Mouse (Mus musculus) stomach, embryonic 14.5 days (tissue): ENCODE results near the gene Dlx1. TPM values are rescaled to one million over a fixed set of nuclear protein-coding genes. Genes with fewer than 3 reads are reported as not detected.

Experiments
- ATAC-seq: fragments of 200-750 bp; cut with Nextera tagmentation; 2 replicates; pipeline ENCODE4 v1.8.0; 2017; ENCODE audit warnings: low read depth, moderate TSS enrichment; ENCODE audit not compliant: insufficient number of reproducible peaks, insufficient read depth, low FRiP score
- H3K27ac ChIP-seq: fragments of 300-500 bp; sonication (generic); 2 replicates; pipeline ENCODE4 v1.5.1; 2014; ENCODE audit warnings: mild to moderate bottlenecking, low read length, moderate library complexity, mixed read lengths
- H3K27me3 ChIP-seq: fragments of 300-500 bp; sonication (generic); 2 replicates; pipeline ENCODE4 v1.6.1; 2014; ENCODE audit warnings: low read length, control low read depth, mixed read lengths; ENCODE audit not compliant: control insufficient read depth, insufficient read depth
- H3K36me3 ChIP-seq: fragments of 300-500 bp; sonication (generic); 2 replicates; pipeline ENCODE4 v1.6.1; 2014; ENCODE audit warnings: mild to moderate bottlenecking, control low read depth, low read length, moderate library complexity, mixed read lengths; ENCODE audit not compliant: control insufficient read depth, insufficient read depth
- H3K4me1 ChIP-seq: fragments of 300-500 bp; sonication (generic); 2 replicates; pipeline ENCODE4 v1.6.1; 2014; ENCODE audit warnings: low read length, control low read depth, mixed read lengths; ENCODE audit not compliant: control insufficient read depth, insufficient read depth
- H3K4me2 ChIP-seq: fragments of 300-500 bp; sonication (generic); replicated peaks from 2 replicates; pipeline ENCODE4 v1.6.1; 2014; ENCODE audit warnings: low read depth, low read length, control low read depth
- H3K4me3 ChIP-seq: fragments of 300-500 bp; sonication (generic); 2 replicates; pipeline ENCODE4 v1.5.1; 2014; ENCODE audit warnings: low read depth, low read length, control low read depth
- H3K9ac ChIP-seq: fragments of 300-500 bp; sonication (generic); replicated peaks from 2 replicates; pipeline ENCODE4 v1.6.1; 2014; ENCODE audit warnings: low read depth, mild to moderate bottlenecking, control low read depth, low read length, moderate library complexity, mixed read lengths
- H3K9me3 ChIP-seq: fragments of 300-500 bp; sonication (generic); 2 replicates; pipeline ENCODE4 v1.6.1; 2016; ENCODE audit warnings: low read depth, low read length, control low read depth; ENCODE audit not compliant: control insufficient read depth
- WGBS: fragments of 180-500 bp; shearing (Covaris S2); extraction: QIAGEN DNeasy Blood & Tissue Kit; methylation state at CpG from one replicate; pipeline ENCODE4 v1.1.7; 2014; 5-methylcytosine and 5-hydroxymethylcytosine counted together
- polyA plus RNA-seq: library from polyadenylated mRNA; unstranded; fragments of >200 nt; fragmentation: Nextera tagmentation; extraction: Ambion mirVana; gene quantifications from 2 replicates; pipeline ENCODE4 v1.2.1, GENCODE M21; 2014

The Dlx1 gene
- 10.8 and 11.3 TPM in 2 replicates for polyA plus RNA-seq

DNA sequence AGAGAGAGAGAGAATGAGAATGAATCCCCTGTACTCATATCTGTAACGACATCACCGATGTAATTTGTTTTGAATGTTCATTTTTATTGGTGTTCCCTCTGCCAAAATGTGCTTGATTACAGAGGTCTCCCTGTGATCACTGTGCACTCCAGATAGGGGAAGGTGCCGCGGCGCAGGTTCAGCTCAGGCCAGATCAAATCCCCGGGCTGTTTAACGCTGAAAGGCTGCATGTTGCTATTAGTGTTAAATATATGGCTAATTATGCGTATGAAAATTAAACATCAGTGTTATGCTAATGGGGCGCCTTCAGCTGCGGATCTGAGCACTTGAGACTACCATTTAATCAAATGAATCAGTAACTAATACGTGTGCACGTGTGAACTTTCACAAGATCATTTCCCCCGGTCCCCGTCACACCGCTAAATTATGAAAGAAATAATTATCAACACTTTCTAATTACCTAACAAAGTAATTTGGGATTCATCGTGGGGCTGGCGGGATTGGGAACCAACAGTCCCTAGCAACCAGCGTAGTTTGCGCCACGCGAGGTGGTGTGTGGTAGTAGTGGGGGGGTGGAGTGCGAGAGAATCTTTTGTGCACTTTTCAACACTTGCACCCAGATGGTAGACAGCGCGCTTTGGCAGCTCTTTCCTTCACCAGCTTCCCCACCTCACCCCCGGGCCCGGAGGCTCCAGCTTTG is at the start of gene Dlx1:
Gene Dlx1 (plus strand): TSS at position 100 of the 700 bp plus-strand sequence.
- peak within 1 kb of the TSS; percentile 76 for H3K4me2 ChIP-seq
- peaks cover 78% of the 10 kb centered on the region for H3K27me3 ChIP-seq
- H3K4me3 ChIP-seq, result peak within 1 kb of the TSS; percentile 43
- ATAC-seq, result no peak
- H3K27ac ChIP-seq, result peak within 1 kb of the TSS; percentile 71
- H3K36me3 ChIP-seq, result no peaks in the 10 kb centered on the region
- no peak within 1 kb of the TSS for H3K9ac ChIP-seq
- H3K9me3 ChIP-seq, result no peaks in the 10 kb centered on the region
- WGBS, result 3% methylated on average over 26 of the region's 26 CpGs
- peaks cover 4% of the 10 kb centered on the region; the same call in 1 of the 2 replicates for H3K4me1 ChIP-seq

GRCm38 (mm10) chr2:71479917-71480316 is 48.0 kb upstream of the Dlx1 start:
- no peaks in the 10 kb centered on the region for H3K36me3 ChIP-seq
- no peak overlapping the region for H3K9ac ChIP-seq
- H3K27me3 ChIP-seq, result no peaks in the 10 kb centered on the region
- no peak overlapping the region for H3K4me3 ChIP-seq
- H3K4me1 ChIP-seq, result no peaks in the 10 kb centered on the region
- no peaks in the 10 kb centered on the region for H3K9me3 ChIP-seq
- WGBS, result 22% methylated on average over 7 of the region's 7 CpGs
- H3K4me2 ChIP-seq, result no peak overlapping the region
- ATAC-seq, result no peak
- no peak overlapping the region for H3K27ac ChIP-seq

GRCm38 (mm10) chr2:71481825-71482224 is 46.1 kb upstream of the Dlx1 start:
- Histone ChIP-seq H3K9me3 (no peaks in the 10 kb centered on the region), H3K27ac (no peak overlapping the region), H3K36me3 (no peaks in the 10 kb centered on the region), H3K27me3 (no peaks in the 10 kb centered on the region), H3K4me2 (no peak overlapping the region), H3K4me1 (no peaks in the 10 kb centered on the region), H3K4me3 (no peak overlapping the region), H3K9ac (no peak overlapping the region)
- WGBS, result 77% methylated on average over 6 of the region's 6 CpGs
- ATAC-seq, result no peak

DNA sequence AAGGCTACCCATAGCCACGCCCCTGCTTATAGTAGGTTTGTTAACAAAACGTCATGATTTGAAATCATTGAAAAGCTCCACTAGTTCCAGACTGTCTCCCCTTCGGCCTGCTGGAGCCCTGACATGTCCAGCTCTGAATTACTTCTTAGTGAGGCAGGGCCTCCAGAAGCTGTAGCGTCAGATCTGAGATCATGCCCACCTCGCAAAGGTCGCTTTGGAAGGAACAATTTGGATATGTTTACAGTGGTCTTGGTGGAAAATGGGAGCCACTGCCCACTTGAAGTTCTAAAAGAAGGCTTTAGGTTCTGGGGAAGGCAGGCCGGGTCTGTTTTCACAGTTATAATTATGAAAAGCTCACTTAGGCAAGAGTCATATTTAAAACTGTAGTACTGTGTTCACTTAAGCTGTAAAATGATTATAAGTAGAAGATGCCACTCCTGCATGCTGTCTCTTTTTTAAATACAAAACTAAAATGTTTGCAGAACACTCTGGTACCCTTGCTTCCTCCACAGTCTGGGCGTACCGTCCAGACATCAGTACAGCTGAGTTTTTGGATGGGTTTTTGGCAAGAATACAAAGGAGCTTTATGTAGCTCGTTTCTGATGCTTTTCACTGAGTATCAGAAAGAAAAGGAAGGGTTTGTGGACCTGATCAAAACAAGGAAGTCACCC is 44.7 kb upstream of the Dlx1 start:
- ATAC-seq, result no peak
- no peaks in the 10 kb centered on the region for H3K36me3 ChIP-seq
- WGBS, result 66% methylated on average over 10 of the region's 10 CpGs
- no peak overlapping the region for H3K4me2 ChIP-seq
- no peaks in the 10 kb centered on the region for H3K27me3 ChIP-seq
- no peak overlapping the region for H3K9ac ChIP-seq
- no peak overlapping the region for H3K27ac ChIP-seq
- H3K4me3 ChIP-seq, result no peak overlapping the region
- H3K9me3 ChIP-seq, result no peaks in the 10 kb centered on the region
- H3K4me1 ChIP-seq, result no peaks in the 10 kb centered on the region

- Histone ChIP-seq H3K4me3 (no peak overlapping the region), H3K4me2 (no peak overlapping the region), H3K9me3 (no peaks in the 10 kb centered on the region), H3K27me3 (no peaks in the 10 kb centered on the region), H3K9ac (no peak overlapping the region), H3K27ac (no peak overlapping the region), H3K36me3 (no peaks in the 10 kb centered on the region), H3K4me1 (no peaks in the 10 kb centered on the region)
- ATAC-seq, result no peak
- WGBS, result 65% methylated on average over 5 of the region's 5 CpGs
Observed at GRCm38 (mm10) chr2:71483717-71484066, 44.2 kb upstream of the Dlx1 start.

- ATAC-seq, result no peak
- Histone ChIP-seq H3K4me1 (0 out of 2 replicates have a peak, but pooled peaks cover 4% of the 10 kb centered on the region), H3K36me3 (no peaks in the 10 kb centered on the region), H3K9ac (no peak overlapping the region), H3K27me3 (no peaks in the 10 kb centered on the region), H3K27ac (no peak overlapping the region), H3K4me3 (no peak overlapping the region), H3K9me3 (no peaks in the 10 kb centered on the region), H3K4me2 (no peak overlapping the region)
Observed at GRCm38 (mm10) chr2:71491295-71491694, 36.6 kb upstream of the Dlx1 start.

GRCm38 (mm10) chr2:71493161-71493683 is 34.7 kb upstream of the Dlx1 start:
- H3K9ac ChIP-seq, result no peak overlapping the region
- 52% methylated on average over 12 of the region's 12 CpGs for WGBS
- H3K27me3 ChIP-seq, result no peaks in the 10 kb centered on the region
- no peak overlapping the region for H3K4me2 ChIP-seq
- ATAC-seq, result no peak
- H3K36me3 ChIP-seq, result no peaks in the 10 kb centered on the region
- no peak overlapping the region for H3K27ac ChIP-seq
- H3K4me3 ChIP-seq, result no peak overlapping the region
- H3K4me1 ChIP-seq, result 0 out of 2 replicates have a peak, but pooled peaks cover 4% of the 10 kb centered on the region
- no peaks in the 10 kb centered on the region for H3K9me3 ChIP-seq

DNA sequence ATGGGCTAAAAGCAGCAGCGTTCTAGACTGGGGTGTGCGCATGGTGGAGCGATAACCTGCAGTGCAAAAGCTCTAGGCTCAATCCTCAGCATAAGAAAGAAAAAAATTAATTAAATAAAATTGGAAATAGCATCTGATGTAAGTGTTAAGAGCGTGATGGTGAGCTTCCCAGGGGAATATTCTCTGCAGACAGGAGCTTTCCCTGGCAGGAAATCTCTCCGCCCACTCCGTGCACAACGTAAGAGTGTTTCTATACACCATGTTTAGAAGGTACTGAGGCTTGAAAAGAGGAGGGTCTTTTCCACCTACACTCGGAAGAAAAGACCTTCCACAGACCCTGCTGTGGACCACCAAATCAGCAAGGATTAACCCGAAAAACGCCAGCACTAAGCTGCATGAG is 33.4 kb upstream of the Dlx1 start:
- H3K27ac ChIP-seq, result no peak overlapping the region
- H3K4me1 ChIP-seq, result 0 out of 2 replicates have a peak, but pooled peaks cover 4% of the 10 kb centered on the region
- no peak overlapping the region for H3K9ac ChIP-seq
- ATAC-seq, result no peak
- H3K4me3 ChIP-seq, result no peak overlapping the region
- WGBS, result 56% methylated on average over 10 of the region's 10 CpGs
- H3K9me3 ChIP-seq, result no peaks in the 10 kb centered on the region
- H3K36me3 ChIP-seq, result no peaks in the 10 kb centered on the region
- H3K4me2 ChIP-seq, result no peak overlapping the region
- H3K27me3 ChIP-seq, result no peaks in the 10 kb centered on the region
